Mouse (Mus musculus): Measurements from ENCODE around the gene Hace1.

Hace1 gene

DNA sequence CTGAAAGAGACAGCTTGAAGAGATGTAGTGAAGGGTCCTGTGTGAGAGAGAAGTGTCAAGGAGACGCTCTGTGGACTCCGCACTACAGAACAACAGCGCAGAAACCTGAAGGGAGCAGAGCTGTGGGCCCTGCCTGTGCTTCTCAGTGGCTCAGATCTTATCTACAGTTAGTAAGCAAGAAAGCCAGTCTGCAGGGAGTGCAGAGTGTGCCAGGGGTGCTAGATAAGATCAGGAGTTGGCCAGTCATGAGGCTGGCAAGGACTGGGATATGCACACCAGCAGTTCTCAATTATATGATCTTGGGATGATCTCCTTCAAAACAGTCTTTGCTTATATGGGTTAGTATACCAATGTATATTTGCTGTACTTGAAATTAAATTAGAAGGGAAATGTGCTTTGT is 121.3 kb downstream of the Hace1 start:
- no peak for DNase-seq (ENCODE audit: low read depth, low spot score)

DNA sequence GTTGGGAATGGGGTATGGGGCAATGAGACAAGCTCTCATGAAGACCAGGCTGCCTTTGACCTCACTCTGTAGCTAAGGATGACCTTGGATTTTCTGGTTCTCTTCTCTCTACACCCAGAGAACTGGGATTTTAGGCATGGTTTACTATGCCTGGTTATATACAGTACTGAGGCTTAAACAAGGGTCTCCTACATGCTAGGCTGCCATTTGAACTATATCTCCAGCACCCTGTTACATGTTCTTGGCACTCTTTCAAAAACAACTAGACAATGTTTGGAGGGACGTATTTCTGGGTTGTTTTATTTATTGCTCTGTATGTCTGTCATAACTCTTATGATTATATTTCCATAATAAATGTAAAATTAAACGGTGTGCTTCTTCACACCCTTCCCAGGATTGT is 129.2 kb downstream of the Hace1 start:
- DNase-seq (ENCODE audit: low read depth, low spot score) = no peak

DNA sequence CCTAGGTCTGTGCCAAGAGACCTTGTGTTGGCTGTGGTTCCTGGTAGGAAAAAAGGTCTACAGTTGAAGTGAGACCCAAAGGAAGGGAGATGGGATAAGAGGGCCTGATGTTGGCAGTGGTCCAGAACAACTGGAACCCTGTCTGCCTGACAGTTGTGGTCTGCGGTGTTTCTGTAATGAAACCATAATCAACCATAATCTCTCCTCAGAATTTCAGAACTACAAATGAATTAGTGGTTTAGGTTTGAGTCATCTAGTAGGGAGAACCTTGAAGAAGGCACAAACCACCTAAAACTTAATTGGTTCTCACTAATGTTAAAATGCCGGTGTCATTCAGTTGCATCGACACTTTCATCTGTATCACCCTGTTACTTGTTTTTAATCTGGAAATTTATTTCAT is 133.2 kb downstream of the Hace1 start:
- no peak for DNase-seq (ENCODE audit: low read depth, low spot score)

DNA sequence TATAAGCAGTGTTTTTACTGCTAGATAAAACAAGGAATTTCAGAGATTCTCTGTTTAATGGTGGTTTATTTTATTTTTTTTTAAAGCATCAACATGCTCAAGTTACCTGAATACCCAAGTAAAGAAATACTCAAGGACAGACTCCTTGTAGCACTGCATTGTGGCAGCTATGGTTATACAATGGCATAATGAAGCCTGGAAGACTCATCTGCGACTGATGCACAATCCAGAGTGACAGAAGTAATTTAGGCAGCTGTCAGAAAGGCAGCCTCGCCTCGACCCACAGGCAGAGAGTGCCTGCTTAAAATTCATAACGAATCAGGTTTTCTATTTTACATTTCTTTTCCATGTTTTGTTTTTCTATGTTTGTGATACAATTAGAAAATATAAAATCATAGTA is 133.7 kb downstream of the Hace1 start:
- DNase-seq (ENCODE audit: low read depth, low spot score) = no peak
